Mouse (Mus musculus) layer of hippocampus, adult 8-10 months (tissue): ENCODE data around the gene Raet1e. TPM values are rescaled to one million over a fixed set of nuclear protein-coding genes. Genes with fewer than 3 reads are reported as not detected.
"Not testable (repeated sequence)": the region's sequence is repeated elsewhere in the genome, so short reads cannot be mapped to it uniquely, and the experiment has no call there.

Experiments
- DNase-seq, 2 experiments: peaks; one replicate each; pipeline ENCODE4 v3.0.0; 2022; ENCODE audit warnings: low spot score in 2 of 2
- total RNA-seq, 4 experiments: library from RNA; stranded (reverse); gene quantifications; 2 replicates each; pipeline ENCODE4 v1.2.4; 2022

Raet1e gene
- not detected for total RNA-seq

GRCm38 (mm10) chr10:22158310-22158999, at the start of gene Raet1e, which contains the start of gene H60b:
Gene Raet1e, plus strand, starts transcription at chr10:22158569.
Gene H60b, plus strand, starts transcription at chr10:22158586.
- not testable (repeated sequence) for DNase-seq

GRCm38 (mm10) chr10:22140665-22141280, 17.6 kb upstream of the Raet1e start:
- peak; percentile 34 to 59 for DNase-seq

- DNase-seq = not testable (repeated sequence)
These were observed 16.2 kb upstream of the Raet1e start for GRCm38 (mm10) chr10:22142194-22142593.

- DNase-seq = no peak
These were observed 15.4 kb upstream of the Raet1e start for GRCm38 (mm10) chr10:22142926-22143325.

- DNase-seq = no peak
These were observed 9.8 kb upstream of the Raet1e start for GRCm38 (mm10) chr10:22148441-22149072.

- DNase-seq = no peak
These were observed 9.2 kb upstream of the Raet1e start, which contains the start of gene E030030I06Rik for GRCm38 (mm10) chr10:22149073-22149690. Gene E030030I06Rik, minus strand, starts transcription at chr10:22149270.

- DNase-seq = no peak
These were observed 8.5 kb upstream of the Raet1e start for GRCm38 (mm10) chr10:22149691-22150465.

GRCm38 (mm10) chr10:22150593-22150992, 7.8 kb upstream of the Raet1e start:
- DNase-seq = no peak

GRCm38 (mm10) chr10:22151056-22151862, 7.1 kb upstream of the Raet1e start:
- DNase-seq = not testable (repeated sequence)

- not testable (repeated sequence) for DNase-seq
These were observed 6.3 kb upstream of the Raet1e start for GRCm38 (mm10) chr10:22151863-22152640.

- DNase-seq = not testable (repeated sequence)
These were observed 5.2 kb upstream of the Raet1e start for GRCm38 (mm10) chr10:22153147-22153690.

GRCm38 (mm10) chr10:22154127-22154526, 4.2 kb upstream of the Raet1e start:
- not testable (repeated sequence) for DNase-seq

- no peak for DNase-seq
These were observed 3.2 kb upstream of the Raet1e start for GRCm38 (mm10) chr10:22154871-22155799.

GRCm38 (mm10) chr10:22159131-22159561, 777 bp downstream of the Raet1e start:
- no peak for DNase-seq

- DNase-seq = no peak
These were observed 1.3 kb downstream of the Raet1e start for GRCm38 (mm10) chr10:22159581-22160140.

- DNase-seq = not testable (repeated sequence)
These were observed 4.9 kb downstream of the Raet1e start for GRCm38 (mm10) chr10:22163279-22163678.
